Comparison of ENCODE assay signal across 8 mouse cellular contexts in the genomic region with DNA sequence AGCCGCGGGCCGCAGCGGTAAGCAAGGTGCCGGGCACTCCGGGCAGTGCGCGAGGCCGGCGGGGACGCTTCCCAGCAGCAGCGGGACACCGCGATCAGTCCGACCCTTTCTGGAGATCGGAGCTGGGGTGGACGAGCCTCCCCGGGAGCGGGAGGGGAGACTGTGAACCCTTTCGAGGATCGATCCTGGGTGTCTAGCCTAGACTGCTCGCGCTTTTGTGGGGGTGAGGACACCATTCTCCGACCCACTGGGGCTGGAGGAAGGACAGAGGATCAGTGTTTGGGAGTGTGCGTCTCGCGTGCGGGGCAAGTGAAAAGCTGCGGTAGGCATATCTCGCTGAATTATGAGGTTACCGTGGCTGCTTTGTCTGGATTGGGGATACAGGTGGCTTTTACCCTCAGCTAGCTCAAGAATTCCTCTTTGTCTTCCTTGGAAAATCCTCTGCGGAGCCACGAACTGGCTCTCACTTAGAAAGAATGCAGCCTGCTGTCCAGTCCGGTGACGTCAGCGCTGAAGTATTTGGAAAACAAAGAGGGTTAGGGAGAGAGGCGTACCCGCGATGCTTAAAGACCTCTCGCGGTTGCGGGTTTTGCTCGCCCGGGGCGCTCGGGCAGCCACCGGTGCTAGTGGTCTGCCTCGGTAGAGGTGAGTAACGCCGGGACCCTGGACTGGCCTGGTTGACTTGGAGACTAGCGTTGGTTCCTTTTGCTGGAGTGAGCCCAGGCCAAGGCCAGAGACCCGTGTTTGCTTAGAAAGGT. TPM values are rescaled to one million over a fixed set of nuclear protein-coding genes. Genes with fewer than 3 reads are reported as not detected.
DNase-seq lines count a peak whose midpoint lies in the region; ATAC-seq lines count a peak whose summit lies in the region.

No protein-coding gene starts in this region.

- ATAC-seq in forebrain, embryonic 12.5 days (ENCODE audit: low FRiP score): peak; percentile 70
- peak; percentile 39 for ATAC-seq in heart, embryonic 16.5 days (replicated peaks; ENCODE audit: extremely low read depth, insufficient read depth, low FRiP score)
- ATAC-seq in liver, embryonic 13.5 days (ENCODE audit: low read depth): no peak; the same call in 1 of the 2 replicates
- peak; percentile 63 for ATAC-seq in neural tube, embryonic 12.5 days (ENCODE audit: low FRiP score, low read depth)

- peak overlapping the region; percentile 98 for H3K27ac ChIP-seq in forebrain, embryonic 12.5 days
- H3K27ac ChIP-seq in heart, embryonic 16.5 days (ENCODE audit: low read length): peak overlapping the region; percentile 99
- H3K27ac ChIP-seq in liver, embryonic 13.5 days: peak overlapping the region; percentile 82
- H3K27ac ChIP-seq in neural tube, embryonic 12.5 days: peak overlapping the region; percentile 89

- H3K4me1 ChIP-seq in forebrain, embryonic 12.5 days: peaks cover 66% of the 10 kb centered on the region
- peaks cover 57% of the 10 kb centered on the region for H3K4me1 ChIP-seq in heart, embryonic 16.5 days (ENCODE audit: control insufficient read depth, insufficient read depth, low read length)
- peaks cover 29% of the 10 kb centered on the region for H3K4me1 ChIP-seq in liver, embryonic 13.5 days (replicated peaks)
- peaks cover 55% of the 10 kb centered on the region for H3K4me1 ChIP-seq in neural tube, embryonic 12.5 days

- H3K27me3 ChIP-seq in forebrain, embryonic 12.5 days: peaks cover 3% of the 10 kb centered on the region
- no peaks in the 10 kb centered on the region for H3K27me3 ChIP-seq in heart, embryonic 16.5 days (ENCODE audit: control insufficient read depth, insufficient read depth, low read length)
- peaks cover 65% of the 10 kb centered on the region for H3K27me3 ChIP-seq in liver, embryonic 13.5 days
- no peaks in the 10 kb centered on the region for H3K27me3 ChIP-seq in neural tube, embryonic 12.5 days (replicated peaks)

- peak; percentile 11 for DNase-seq in thymus, postnatal 4 days
- DNase-seq in thymus, postnatal 14 days: no peak
- DNase-seq in kidney, postnatal 25 days: peak; percentile 91 to 96
- peak; percentile 21 for DNase-seq in liver, embryonic 13.5 days
- peak; percentile 66 for DNase-seq in urinary bladder, adult 2 months (ENCODE audit: low spot score)

- under 1% methylated on average over 52 of the region's 52 CpGs for WGBS in forebrain, embryonic 12.5 days
- under 1% methylated on average over 52 of the region's 52 CpGs for WGBS in heart, embryonic 16.5 days
- WGBS in liver, embryonic 13.5 days (ENCODE audit: insufficient replicate concordance): under 1% methylated on average over 52 of the region's 52 CpGs
- under 1% methylated on average over 52 of the region's 52 CpGs for WGBS in neural tube, embryonic 12.5 days

- peak overlapping the region; percentile 85 for H3K4me3 ChIP-seq in forebrain, embryonic 12.5 days (replicated peaks)
- H3K4me3 ChIP-seq in heart, embryonic 16.5 days (ENCODE audit: low read length): peak overlapping the region; percentile 94
- peak overlapping the region; percentile 63 for H3K4me3 ChIP-seq in liver, embryonic 13.5 days (replicated peaks)
- H3K4me3 ChIP-seq in neural tube, embryonic 12.5 days: peak overlapping the region; percentile 93

- peak overlapping the region; percentile 94 for H3K9ac ChIP-seq in forebrain, embryonic 12.5 days
- H3K9ac ChIP-seq in heart, embryonic 16.5 days (ENCODE audit: low read length): peak overlapping the region; percentile 100
- peak overlapping the region; percentile 70 for H3K9ac ChIP-seq in liver, embryonic 13.5 days
- H3K9ac ChIP-seq in neural tube, embryonic 12.5 days: peak overlapping the region; percentile 97

- no peaks in the 10 kb centered on the region for H3K9me3 ChIP-seq in forebrain, embryonic 12.5 days
- H3K9me3 ChIP-seq in heart, embryonic 16.5 days (replicated peaks; ENCODE audit: control insufficient read depth, low read length): no peaks in the 10 kb centered on the region
- no peaks in the 10 kb centered on the region for H3K9me3 ChIP-seq in liver, embryonic 13.5 days (replicated peaks)
- H3K9me3 ChIP-seq in neural tube, embryonic 12.5 days: no peaks in the 10 kb centered on the region

- H3K36me3 ChIP-seq in forebrain, embryonic 12.5 days (replicated peaks): peaks cover 33% of the 10 kb centered on the region
- H3K36me3 ChIP-seq in heart, embryonic 16.5 days (ENCODE audit: control insufficient read depth, insufficient read depth): peaks cover 18% of the 10 kb centered on the region
- H3K36me3 ChIP-seq in liver, embryonic 13.5 days: peaks cover 15% of the 10 kb centered on the region
- H3K36me3 ChIP-seq in neural tube, embryonic 12.5 days: peaks cover 32% of the 10 kb centered on the region

- H3K4me2 ChIP-seq in forebrain, embryonic 12.5 days: peak overlapping the region; percentile 90
- peak overlapping the region; percentile 96 for H3K4me2 ChIP-seq in heart, embryonic 16.5 days (ENCODE audit: low read depth, low read length)
- H3K4me2 ChIP-seq in liver, embryonic 13.5 days: peak overlapping the region; percentile 67
- peak overlapping the region; percentile 93 for H3K4me2 ChIP-seq in neural tube, embryonic 12.5 days (replicated peaks)

RNA-seq across cellular contexts. Expression of gene Amotl2, which starts 1.6 kb away (rescaled TPM):
- polyA plus RNA-seq in forebrain, embryonic 12.5 days (2016; fragmentation: Nextera tagmentation; extraction: Ambion mirVana): 82.4 TPM in 2 replicates
- 38.6 and 43.4 TPM in 2 replicates for polyA plus RNA-seq in heart, embryonic 16.5 days (2015; fragmentation: Nextera tagmentation; extraction: Ambion mirVana)
- 4.2 and 4.5 TPM in 2 replicates for polyA plus RNA-seq in liver, embryonic 13.5 days (2015; fragmentation: Nextera tagmentation; extraction: Ambion mirVana)
- 115 and 129 TPM in 2 replicates for polyA plus RNA-seq in neural tube, embryonic 12.5 days (2016; fragmentation: Nextera tagmentation; extraction: Ambion mirVana)
- 51.0 and 52.2 TPM in 2 replicates for polyA plus RNA-seq in urinary bladder, adult 2 months (2012; rRNA removed)
